Mouse (Mus musculus) liver, adult 2 months (tissue): ENCODE measurements around the gene Vwa7.

Experiments
- CTCF ChIP-seq: fragments of 200-500 bp; IDR thresholded peaks from 2 replicates; pipeline ENCODE4 v1.5.1; 2011; ENCODE audit warnings: low read depth, low read length, control low read depth
- POLR2A ChIP-seq: fragments of 200-500 bp; IDR thresholded peaks from 2 replicates; pipeline ENCODE4 v1.6.1; 2011; ENCODE audit warnings: low read length, control low read depth; ENCODE audit not compliant: insufficient read depth; ENCODE audit errors: extremely low read depth

GRCm38 (mm10) chr17:34982328-34982727 is 34.1 kb upstream of the Vwa7 start:
- TF ChIP-seq CTCF (no peak), POLR2A (no peak)
